Mouse (Mus musculus): Measurements from ENCODE around the gene Trim16. TPM values are rescaled to one million over a fixed set of nuclear protein-coding genes. Genes with fewer than 3 reads are reported as not detected.

Gene Trim16
- polyA plus RNA-seq, 1 experiment from 2014 or later, result 0.65 TPM

DNA sequence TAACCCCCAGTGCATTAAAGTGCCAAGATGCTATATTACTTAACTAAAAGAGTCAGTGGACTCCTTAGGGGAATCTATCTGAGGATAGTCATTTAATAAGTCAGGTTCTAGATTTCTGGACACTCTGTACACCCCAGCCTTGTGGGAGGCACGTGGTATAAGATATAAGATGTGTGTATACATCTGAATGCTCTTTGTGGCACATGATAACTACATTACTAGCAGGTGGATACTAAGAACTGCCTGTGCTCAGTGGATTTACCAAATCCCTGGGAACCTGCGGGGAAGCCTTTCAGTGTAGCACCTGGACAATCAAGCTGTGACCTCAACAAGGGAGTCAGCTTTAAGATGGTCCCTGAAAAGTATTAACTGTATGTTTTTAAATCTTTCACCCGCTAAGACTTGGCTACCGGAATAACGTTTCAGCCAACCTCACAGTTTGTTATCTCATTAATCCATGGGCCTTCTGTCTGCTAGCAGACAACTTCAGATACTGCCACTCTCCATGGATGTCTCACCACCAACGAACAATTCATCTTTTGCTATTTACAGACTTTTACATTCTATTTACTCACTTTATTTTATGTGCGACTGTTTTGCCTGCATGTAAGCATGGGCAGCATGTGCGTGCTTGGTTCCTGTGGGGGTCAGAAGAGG lies 49.8 kb downstream of the Trim16 start:
- ATAC-seq (ENCODE audit: low read depth) (peak; percentile 70), DNase-seq (no peak)
- WGBS (ENCODE audit: insufficient replicate concordance), result 46% methylated on average over 8 of the region's 8 CpGs
- Histone ChIP-seq H3K4me2 (no peak overlapping the region), H3K36me3 (no peaks in the 10 kb centered on the region), H3K9ac (no peak overlapping the region), H3K9me3 (replicated peaks) (no peaks in the 10 kb centered on the region), H3K27ac (no peak overlapping the region), H3K4me1 (replicated peaks) (peaks cover 13% of the 10 kb centered on the region), H3K27me3 (no peaks in the 10 kb centered on the region; the same call in 1 of the 2 replicates), H3K4me3 (replicated peaks) (no peak overlapping the region)

DNA sequence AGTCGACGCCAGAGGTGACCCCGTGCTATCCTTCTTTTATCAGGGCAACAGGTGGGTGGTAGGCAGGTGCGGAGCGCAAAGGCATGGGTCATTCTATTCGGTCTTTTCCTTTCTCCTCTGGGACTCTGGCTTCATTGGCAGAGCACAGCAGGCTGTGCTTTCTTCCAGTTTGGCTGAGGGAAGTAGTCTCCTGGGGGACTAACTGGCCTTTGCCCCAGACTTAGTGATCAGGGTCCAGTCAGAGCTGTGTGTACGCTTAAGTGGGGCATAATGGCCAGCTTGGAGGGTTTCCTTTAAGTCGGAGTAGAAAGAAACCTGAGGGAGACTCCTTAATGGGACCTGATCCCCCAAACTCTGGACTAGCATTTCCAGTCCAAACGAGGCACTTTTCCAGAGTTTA lies 53.4 kb downstream of the Trim16 start:
- no peaks in the 10 kb centered on the region for H3K36me3 ChIP-seq
- no peak for DNase-seq
- H3K9ac ChIP-seq, result no peak overlapping the region
- no peak overlapping the region for H3K4me2 ChIP-seq
- H3K27me3 ChIP-seq, result no peaks in the 10 kb centered on the region
- no peak for ATAC-seq (ENCODE audit: low read depth)
- 65% methylated on average over 9 of the region's 9 CpGs for WGBS (ENCODE audit: insufficient replicate concordance)
- H3K4me1 ChIP-seq (replicated peaks), result peaks cover 13% of the 10 kb centered on the region
- H3K9me3 ChIP-seq (replicated peaks), result no peaks in the 10 kb centered on the region
- no peak overlapping the region for H3K4me3 ChIP-seq (replicated peaks)
- no peak overlapping the region for H3K27ac ChIP-seq

DNA sequence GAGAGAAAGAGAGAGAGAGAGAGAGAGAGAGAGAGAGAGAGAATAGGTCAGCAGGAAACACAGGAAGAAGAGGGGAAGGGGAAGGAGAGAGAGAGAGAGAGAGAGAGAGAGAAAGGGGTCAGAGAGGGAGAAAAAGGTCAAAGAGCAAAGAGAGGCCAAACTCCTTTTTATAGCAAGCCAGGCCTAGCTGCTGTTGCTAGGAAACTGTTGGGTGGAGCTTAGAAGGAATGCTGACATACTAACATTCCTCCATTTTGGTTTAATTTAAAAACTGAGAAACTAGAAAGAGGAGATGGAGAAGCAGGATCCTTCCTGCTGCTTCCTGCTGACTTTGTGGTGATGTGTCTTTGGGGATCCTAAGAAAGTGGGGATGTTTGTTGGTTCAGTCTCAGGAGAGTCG lies 55.7 kb downstream of the Trim16 start:
- no peak for ATAC-seq (ENCODE audit: low read depth)
- 66% methylated on average over 1 of the region's 1 CpGs for WGBS (ENCODE audit: insufficient replicate concordance)
- no peaks in the 10 kb centered on the region for H3K9me3 ChIP-seq (replicated peaks)
- H3K9ac ChIP-seq, result no peak overlapping the region
- no peak for DNase-seq
- no peaks in the 10 kb centered on the region for H3K36me3 ChIP-seq
- no peak overlapping the region for H3K27ac ChIP-seq
- H3K4me2 ChIP-seq, result no peak overlapping the region
- H3K27me3 ChIP-seq, result no peaks in the 10 kb centered on the region
- no peak overlapping the region for H3K4me3 ChIP-seq (replicated peaks)
- H3K4me1 ChIP-seq (replicated peaks), result peaks cover 12% of the 10 kb centered on the region

DNA sequence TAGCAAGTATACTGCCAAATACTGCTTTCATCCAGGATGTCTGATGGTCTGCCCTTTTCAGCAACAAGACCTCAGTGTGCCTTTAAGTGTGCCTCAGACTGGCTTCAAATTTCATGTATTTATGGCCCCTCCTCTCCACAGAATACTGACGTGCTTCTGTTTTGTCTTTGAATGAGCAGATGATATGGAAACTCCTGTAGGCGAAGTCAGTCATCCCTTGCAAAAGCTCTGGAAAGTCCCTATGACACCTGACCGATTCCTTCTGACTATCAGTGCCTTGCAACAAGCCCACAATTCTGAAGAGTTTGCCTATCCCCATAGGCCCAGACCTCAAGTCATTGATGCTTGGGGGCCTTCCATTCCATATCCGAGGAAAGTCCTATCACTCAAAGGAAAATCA lies 56.4 kb downstream of the Trim16 start:
- Histone ChIP-seq H3K4me1 (replicated peaks) (peaks cover 19% of the 10 kb centered on the region), H3K36me3 (no peaks in the 10 kb centered on the region), H3K9me3 (replicated peaks) (no peaks in the 10 kb centered on the region), H3K27ac (no peak overlapping the region), H3K9ac (no peak overlapping the region), H3K4me2 (no peak overlapping the region), H3K27me3 (no peaks in the 10 kb centered on the region), H3K4me3 (replicated peaks) (no peak overlapping the region)
- WGBS (ENCODE audit: insufficient replicate concordance), result 63% methylated on average over 4 of the region's 4 CpGs
- no peak for ATAC-seq (ENCODE audit: low read depth)
- DNase-seq, result no peak

DNA sequence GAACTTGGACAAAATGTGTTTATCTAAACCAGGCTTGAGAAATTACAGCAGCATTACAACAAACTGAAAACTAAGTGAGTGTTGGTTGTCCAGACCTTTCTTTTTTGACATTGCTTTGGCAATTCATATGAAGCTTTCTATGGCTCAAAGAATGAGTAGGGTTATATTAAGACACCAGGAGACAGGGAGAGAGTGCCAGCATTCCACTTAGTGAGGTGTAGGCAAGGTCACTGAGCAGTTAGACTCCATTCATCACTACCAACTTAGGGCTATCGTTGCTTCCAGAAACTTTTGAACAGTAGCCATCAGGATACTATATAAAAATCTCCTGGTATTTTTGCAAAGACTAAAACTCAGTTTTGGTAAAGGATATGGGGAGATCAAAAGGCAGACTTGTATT lies 57.4 kb downstream of the Trim16 start:
- 85% methylated on average over 1 of the region's 1 CpGs for WGBS (ENCODE audit: insufficient replicate concordance)
- Histone ChIP-seq H3K27me3 (no peaks in the 10 kb centered on the region), H3K4me2 (no peak overlapping the region), H3K27ac (no peak overlapping the region), H3K9me3 (replicated peaks) (no peaks in the 10 kb centered on the region), H3K36me3 (no peaks in the 10 kb centered on the region), H3K9ac (no peak overlapping the region), H3K4me1 (replicated peaks) (peaks cover 25% of the 10 kb centered on the region), H3K4me3 (replicated peaks) (no peak overlapping the region)
- ATAC-seq (ENCODE audit: low read depth) (no peak), DNase-seq (no peak)

DNA sequence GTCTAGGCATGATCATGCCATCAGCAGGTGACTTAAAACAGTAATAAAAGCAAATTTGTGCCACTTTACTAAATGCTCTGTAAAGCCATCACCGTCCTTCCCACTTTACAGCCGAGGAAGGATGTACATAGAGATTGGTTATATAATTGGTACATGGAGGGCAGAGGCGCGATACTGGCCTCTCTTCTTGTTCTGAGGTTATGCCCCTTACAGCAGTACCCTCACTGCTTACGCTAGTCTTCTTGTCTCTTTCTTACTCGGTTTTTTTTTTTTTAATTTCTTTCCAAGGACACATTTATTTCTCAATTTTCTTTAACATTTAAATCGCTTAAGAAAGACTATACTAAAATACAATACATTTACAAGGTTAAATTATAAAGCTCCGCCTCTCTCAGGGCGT lies 58.7 kb downstream of the Trim16 start:
- WGBS (ENCODE audit: insufficient replicate concordance), result 21% methylated on average over 9 of the region's 9 CpGs
- Histone ChIP-seq H3K4me3 (replicated peaks) (peak overlapping the region; percentile 82), H3K27ac (no peak overlapping the region), H3K4me1 (replicated peaks) (peaks cover 36% of the 10 kb centered on the region), H3K9ac (0 out of 2 replicates have a peak overlapping the region, but pooled peaks have one; percentile 44), H3K4me2 (peak overlapping the region; percentile 98), H3K9me3 (replicated peaks) (no peaks in the 10 kb centered on the region), H3K27me3 (no peaks in the 10 kb centered on the region), H3K36me3 (0 out of 2 replicates have a peak, but pooled peaks cover 3% of the 10 kb centered on the region)
- no peak for ATAC-seq (ENCODE audit: low read depth)
- no peak for DNase-seq

DNA sequence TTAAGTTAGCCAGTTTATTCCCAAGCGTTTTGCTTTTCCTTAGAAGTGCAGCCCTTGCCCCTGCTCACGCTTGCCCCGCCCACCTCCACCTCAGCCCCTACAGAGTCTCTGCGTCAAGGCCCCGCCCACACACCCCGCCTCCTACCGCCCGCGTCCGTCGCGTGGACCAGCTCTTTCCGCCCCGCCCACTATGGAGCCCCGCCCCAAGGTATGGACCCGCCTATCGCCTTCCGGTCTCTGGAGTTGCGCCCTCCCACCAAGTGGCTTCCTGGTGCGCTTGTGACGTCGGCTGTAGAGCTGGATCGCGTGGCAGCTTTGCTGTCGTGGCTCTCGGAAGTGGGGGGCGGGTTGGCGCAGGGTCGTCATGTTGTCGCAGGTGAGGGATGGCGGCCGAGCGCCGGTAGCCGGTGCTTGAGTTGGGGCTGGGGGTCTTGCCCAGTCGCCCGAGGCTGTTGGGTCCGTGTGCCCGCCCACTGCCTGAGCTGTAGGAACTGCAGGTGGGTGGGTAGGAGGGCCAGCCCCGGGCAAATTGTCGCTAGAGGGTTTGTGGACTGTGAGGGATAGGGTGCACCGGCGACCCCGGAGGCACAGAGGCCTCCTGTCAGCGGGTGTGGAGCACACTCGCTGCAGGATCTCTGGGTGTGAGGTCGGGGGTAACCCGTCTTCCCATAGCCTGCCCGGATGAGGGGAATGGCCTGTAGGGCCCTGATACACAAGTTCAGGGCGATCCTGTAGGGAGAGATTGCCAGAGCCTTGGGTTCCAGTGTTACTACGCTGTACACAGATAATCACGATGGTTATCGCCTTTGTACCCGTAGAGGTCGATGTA lies 59.4 kb downstream of the Trim16 start, which contains the start of gene Tvp23b:
TSS of gene Tvp23b (plus strand) at position 236 of the 829 bp plus-strand sequence.
- DNase-seq (peak; percentile 98), ATAC-seq (ENCODE audit: low read depth) (peak; percentile 93)
- Histone ChIP-seq H3K4me3 (replicated peaks) (peak within 1 kb of the TSS; percentile 82), H3K27ac (peak within 1 kb of the TSS; percentile 83), H3K4me1 (replicated peaks) (peaks cover 37% of the 10 kb centered on the region), H3K9me3 (replicated peaks) (no peaks in the 10 kb centered on the region), H3K9ac (peak within 1 kb of the TSS; percentile 87), H3K36me3 (peaks cover 5% of the 10 kb centered on the region; the same call in 1 of the 2 replicates), H3K27me3 (no peaks in the 10 kb centered on the region), H3K4me2 (peak within 1 kb of the TSS; percentile 98)
- under 1% methylated on average over 55 of the region's 55 CpGs for WGBS (ENCODE audit: insufficient replicate concordance)

DNA sequence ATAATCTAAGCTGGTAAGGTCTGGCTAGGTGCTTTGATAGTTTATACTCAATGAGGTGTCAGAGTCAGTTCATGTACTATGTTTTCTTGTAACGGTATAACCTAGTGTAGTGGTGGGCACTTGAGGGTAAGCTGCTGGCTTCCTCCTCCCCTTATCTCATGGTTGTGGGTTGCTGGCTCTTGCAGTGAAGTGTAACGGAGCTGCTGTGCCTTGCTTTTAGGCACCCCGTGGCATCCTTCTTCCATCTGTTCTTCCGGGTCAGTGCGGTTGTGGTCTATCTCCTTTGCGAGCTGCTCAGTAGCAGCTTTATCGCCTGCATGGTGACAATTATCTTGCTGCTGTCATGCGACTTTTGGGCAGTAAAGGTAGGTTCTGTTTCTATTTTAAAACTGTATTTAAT lies 63.4 kb downstream of the Trim16 start:
- Histone ChIP-seq H3K9ac (no peak overlapping the region), H3K4me3 (replicated peaks) (no peak overlapping the region; the same call in 1 of the 2 replicates), H3K4me1 (replicated peaks) (peaks cover 37% of the 10 kb centered on the region), H3K9me3 (replicated peaks) (no peaks in the 10 kb centered on the region), H3K27ac (no peak overlapping the region), H3K27me3 (no peaks in the 10 kb centered on the region), H3K36me3 (peaks cover 39% of the 10 kb centered on the region), H3K4me2 (peak overlapping the region; percentile 37)
- DNase-seq (no peak), ATAC-seq (ENCODE audit: low read depth) (no peak)
- WGBS (ENCODE audit: insufficient replicate concordance), result 32% methylated on average over 8 of the region's 8 CpGs

DNA sequence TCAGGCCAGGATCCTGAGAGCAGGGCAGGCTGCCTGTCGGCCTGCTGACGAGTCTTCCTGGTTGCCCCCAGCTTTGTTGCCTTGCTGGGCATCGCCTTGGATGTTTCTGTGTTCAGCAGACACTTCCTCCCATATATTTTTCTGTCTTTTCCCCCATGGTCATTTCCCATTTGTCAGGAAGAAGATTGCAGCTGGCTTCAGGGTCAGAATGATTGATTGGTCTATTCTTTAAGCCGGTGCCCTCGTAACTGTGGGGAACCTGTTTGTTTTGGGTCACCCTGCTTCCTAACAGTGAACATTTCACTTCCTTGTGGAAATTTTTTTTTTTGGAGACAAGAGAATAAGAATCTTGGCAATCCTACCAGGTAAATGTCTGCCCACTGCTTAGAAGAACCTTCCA lies 65.3 kb downstream of the Trim16 start:
- WGBS (ENCODE audit: insufficient replicate concordance), result 84% methylated on average over 5 of the region's 5 CpGs
- Histone ChIP-seq H3K9ac (no peak overlapping the region), H3K4me3 (replicated peaks) (no peak overlapping the region), H3K27ac (0 out of 2 replicates have a peak overlapping the region, but pooled peaks have one; percentile 8), H3K4me1 (replicated peaks) (peaks cover 34% of the 10 kb centered on the region), H3K4me2 (no peak overlapping the region), H3K27me3 (no peaks in the 10 kb centered on the region), H3K9me3 (replicated peaks) (no peaks in the 10 kb centered on the region), H3K36me3 (peaks cover 47% of the 10 kb centered on the region)
- DNase-seq (no peak), ATAC-seq (ENCODE audit: low read depth) (no peak)

DNA sequence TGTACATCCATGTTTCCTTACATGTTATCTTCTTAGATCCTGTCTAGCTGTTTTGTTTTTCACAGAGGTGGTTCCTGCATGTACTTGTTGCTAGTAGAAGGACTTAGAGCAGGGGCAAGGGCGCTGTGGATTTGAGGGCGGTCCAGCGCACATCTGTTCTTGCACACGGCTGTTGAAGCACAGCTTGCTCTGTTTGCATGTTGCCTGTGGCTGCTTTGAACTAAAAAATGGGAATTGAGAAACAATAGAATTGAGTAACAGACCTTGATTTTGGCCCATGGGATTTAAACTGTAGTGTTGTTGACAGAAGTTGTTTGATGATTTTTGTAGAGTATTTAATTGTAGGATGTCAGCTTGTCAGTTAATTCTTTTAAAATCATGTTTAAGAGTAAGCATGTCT lies 70.8 kb downstream of the Trim16 start:
- Histone ChIP-seq H3K36me3 (peaks cover 51% of the 10 kb centered on the region), H3K27ac (no peak overlapping the region), H3K4me2 (no peak overlapping the region), H3K9ac (no peak overlapping the region), H3K9me3 (replicated peaks) (no peaks in the 10 kb centered on the region), H3K4me1 (replicated peaks) (peaks cover 6% of the 10 kb centered on the region), H3K27me3 (no peaks in the 10 kb centered on the region), H3K4me3 (replicated peaks) (no peak overlapping the region)
- WGBS (ENCODE audit: insufficient replicate concordance), result 86% methylated on average over 4 of the region's 4 CpGs
- ATAC-seq (ENCODE audit: low read depth), result no peak
- no peak for DNase-seq

DNA sequence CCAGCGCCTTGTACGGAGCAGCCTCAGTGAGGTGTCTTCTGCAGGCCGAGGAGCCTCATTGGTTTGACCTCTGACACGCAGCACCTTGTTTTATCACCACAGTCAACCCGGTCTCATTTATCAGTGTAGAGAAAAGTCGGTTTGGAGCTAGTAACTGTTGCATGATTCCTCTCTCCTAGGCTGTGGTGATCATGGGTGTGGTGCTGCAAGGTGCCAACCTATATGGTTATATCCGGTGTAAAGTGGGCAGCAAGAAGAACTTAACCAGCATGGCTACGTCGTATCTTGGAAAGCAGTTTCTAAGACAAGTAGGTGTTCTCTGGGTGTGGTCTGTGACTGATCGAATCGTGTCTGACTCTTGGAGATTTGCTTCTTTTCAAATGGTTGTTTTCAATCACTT lies 71.7 kb downstream of the Trim16 start:
- ATAC-seq (ENCODE audit: low read depth), result no peak
- Histone ChIP-seq H3K36me3 (peaks cover 43% of the 10 kb centered on the region), H3K9me3 (replicated peaks) (no peaks in the 10 kb centered on the region), H3K27ac (no peak overlapping the region), H3K27me3 (no peaks in the 10 kb centered on the region), H3K4me1 (replicated peaks) (peaks cover 6% of the 10 kb centered on the region), H3K9ac (no peak overlapping the region), H3K4me3 (replicated peaks) (no peak overlapping the region), H3K4me2 (no peak overlapping the region)
- WGBS (ENCODE audit: insufficient replicate concordance), result 74% methylated on average over 11 of the region's 11 CpGs
- no peak for DNase-seq
